9 mouse cellular contexts compared by ENCODE assay signal in the genomic region with DNA sequence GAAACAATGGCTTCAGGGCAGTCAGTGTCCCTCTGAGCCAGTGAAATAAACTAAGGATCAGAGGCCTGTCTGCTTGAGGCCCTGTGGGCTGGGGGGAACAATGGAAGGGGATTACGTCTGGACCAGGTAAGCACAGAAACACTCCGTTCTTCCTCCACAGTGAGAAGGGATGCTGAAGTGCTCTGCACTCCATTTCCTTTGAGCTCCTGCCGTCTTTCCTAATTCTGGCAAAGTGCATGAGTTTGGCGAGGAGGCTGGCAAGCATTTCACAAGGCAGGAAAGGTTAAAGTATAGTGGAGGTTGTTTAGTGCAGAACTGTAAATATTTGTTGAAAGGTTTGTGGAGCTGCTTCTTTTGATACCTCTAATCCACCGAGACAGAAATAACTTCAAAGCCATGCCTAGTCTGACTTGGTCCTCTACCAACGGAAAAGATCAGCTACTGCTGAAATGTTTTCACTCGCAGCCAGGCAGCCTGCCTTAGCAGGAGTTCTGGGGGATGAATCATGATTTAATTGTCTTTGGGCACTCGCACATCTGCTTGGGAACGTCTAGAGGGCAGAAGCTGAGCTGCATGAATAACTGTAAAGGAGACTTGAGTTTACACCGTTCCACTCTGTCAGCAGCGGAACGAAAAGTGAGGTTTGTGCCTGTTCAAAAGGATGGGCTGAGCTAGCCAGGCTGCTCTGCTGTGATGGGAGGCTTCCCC.
DNase-seq lines count a peak whose midpoint lies in the region; ATAC-seq and TF ChIP-seq lines count a peak whose summit lies in the region.
"Had no signal": no experiment of that assay in that cellular context is flagged by ENCODE, and none has a peak within 500 bp of the region (broad histone marks: within the 10 kb centered on the region; RNA-seq: fewer than 3 reads in every experiment).

No protein-coding gene starts in this region.

- TF ChIP-seq POLR2A in cerebellum, adult 2 months (IDR thresholded peaks at IDR 0.05; ENCODE audit: borderline replicate concordance, insufficient read depth, low read length), result no peak

- peak overlapping the region; percentile 59 for H3K4me2 ChIP-seq in heart, embryonic 12.5 days
- peak overlapping the region; percentile 9 for H3K4me2 ChIP-seq in forebrain, embryonic 15.5 days (replicated peaks)
- peak overlapping the region; percentile 34 for H3K4me2 ChIP-seq in midbrain, embryonic 12.5 days (replicated peaks)

- H3K27ac ChIP-seq in heart, embryonic 12.5 days (ENCODE audit: poor library complexity, severe bottlenecking), result no peak overlapping the region
- H3K27ac ChIP-seq in forebrain, embryonic 15.5 days (replicated peaks), result no peak overlapping the region
- H3K27ac ChIP-seq in midbrain, embryonic 12.5 days (replicated peaks), result no peak overlapping the region
- H3K27ac ChIP-seq in cerebellum, adult 2 months (ENCODE audit: insufficient read depth, low read length), result no peak overlapping the region

- WGBS in heart, embryonic 12.5 days, result 21% methylated on average over 12 of the region's 12 CpGs
- WGBS in forebrain, embryonic 15.5 days, result 5% methylated on average over 12 of the region's 12 CpGs
- 4% methylated on average over 12 of the region's 12 CpGs for WGBS in midbrain, embryonic 12.5 days
- WGBS in cerebellum, adult 2 months, result 5% methylated on average over 12 of the region's 12 CpGs

- no peak overlapping the region for H3K9ac ChIP-seq in heart, embryonic 12.5 days
- no peak overlapping the region for H3K9ac ChIP-seq in forebrain, embryonic 15.5 days (replicated peaks)
- H3K9ac ChIP-seq in midbrain, embryonic 12.5 days (replicated peaks), result 0 out of 2 replicates have a peak overlapping the region, but pooled peaks have one; percentile 41

- H3K4me1 ChIP-seq in heart, embryonic 12.5 days (replicated peaks), result peaks cover 9% of the 10 kb centered on the region
- H3K4me1 ChIP-seq in forebrain, embryonic 15.5 days, result 0 out of 2 replicates have a peak, but pooled peaks cover 5% of the 10 kb centered on the region
- peaks cover 9% of the 10 kb centered on the region; the same call in 1 of the 2 replicates for H3K4me1 ChIP-seq in midbrain, embryonic 12.5 days
- 0 out of 2 replicates have a peak, but pooled peaks cover 2% of the 10 kb centered on the region for H3K4me1 ChIP-seq in cerebellum, adult 2 months (ENCODE audit: control insufficient read depth, insufficient read depth, low read length)

- no peaks in the 10 kb centered on the region for H3K36me3 ChIP-seq in heart, embryonic 12.5 days
- H3K36me3 ChIP-seq in forebrain, embryonic 15.5 days, result no peaks in the 10 kb centered on the region
- H3K36me3 ChIP-seq in midbrain, embryonic 12.5 days, result no peaks in the 10 kb centered on the region

- no peak for DNase-seq in heart, adult 9 months (ENCODE audit: low spot score in 2 of 2)
- DNase-seq in Muller cell, postnatal 12 days (ENCODE audit: inconsistent ontology term), result peak; percentile 72
- DNase-seq in spleen, adult 18-20 months, result no peak
- DNase-seq in cerebellum, adult 2 months, result no peak
- no peak for DNase-seq in thymus, postnatal 36 days

- H3K27me3 ChIP-seq in heart, embryonic 12.5 days (replicated peaks), result no peaks in the 10 kb centered on the region
- H3K27me3 ChIP-seq in forebrain, embryonic 15.5 days, result no peaks in the 10 kb centered on the region
- H3K27me3 ChIP-seq in midbrain, embryonic 12.5 days, result no peaks in the 10 kb centered on the region
- H3K27me3 ChIP-seq in cerebellum, adult 2 months (ENCODE audit: control insufficient read depth, insufficient read depth, low read length), result no peaks in the 10 kb centered on the region

- TF ChIP-seq CTCF in cerebellum, adult 2 months (IDR thresholded peaks at IDR 0.05; ENCODE audit: borderline replicate concordance, insufficient read depth, low read depth, low read length), result no peak

- peak overlapping the region; percentile 10; the same call in 1 of the 2 replicates for H3K4me3 ChIP-seq in heart, embryonic 12.5 days
- no peak overlapping the region for H3K4me3 ChIP-seq in forebrain, embryonic 15.5 days
- H3K4me3 ChIP-seq in midbrain, embryonic 12.5 days, result no peak overlapping the region
- H3K4me3 ChIP-seq in cerebellum, adult 2 months (replicated peaks; ENCODE audit: insufficient read depth, low read depth, low read length), result no peak overlapping the region
- H3K4me3 ChIP-seq: myocyte had no signal

- ATAC-seq in heart, embryonic 12.5 days (ENCODE audit: insufficient number of reproducible peaks, low FRiP score), result no peak
- ATAC-seq in forebrain, embryonic 15.5 days (replicated peaks), result no peak
- ATAC-seq in midbrain, embryonic 12.5 days (ENCODE audit: low FRiP score, low read depth), result no peak

- H3K9me3 ChIP-seq in heart, embryonic 12.5 days (replicated peaks), result no peaks in the 10 kb centered on the region
- H3K9me3 ChIP-seq in forebrain, embryonic 15.5 days, result no peaks in the 10 kb centered on the region
- no peaks in the 10 kb centered on the region for H3K9me3 ChIP-seq in midbrain, embryonic 12.5 days

Comparison
In these comparisons a context has a peak if more than half of its experiments do, and no peak if none do; other contexts are left out.
1. H3K4me2 ChIP-seq: peak in every context shown above with its lines; median percentile 59 in heart, embryonic 12.5 days; 34 in midbrain, embryonic 12.5 days; 9 in forebrain, embryonic 15.5 days.